11 mouse cellular contexts compared by ENCODE assay signal in genomic region chr8:117387642-117388041, GRCm38 (mm10).
DNase-seq lines count a peak whose midpoint lies in the region; ATAC-seq and TF ChIP-seq lines count a peak whose summit lies in the region.
"Had no signal": no experiment of that assay in that cellular context is flagged by ENCODE, and none has a peak within 500 bp of the region (broad histone marks: within the 10 kb centered on the region; RNA-seq: fewer than 3 reads in every experiment).

No protein-coding gene starts in this region.

- peaks cover 23% of the 10 kb centered on the region for H3K4me1 ChIP-seq in hindbrain, embryonic 10.5 days (replicated peaks)
- H3K4me1 ChIP-seq in hindbrain, embryonic 12.5 days, result peaks cover 13% of the 10 kb centered on the region; the same call in 1 of the 2 replicates
- peaks cover 7% of the 10 kb centered on the region; the same call in 1 of the 2 replicates for H3K4me1 ChIP-seq in embryonic facial prominence, embryonic 15.5 days
- peaks cover 44% of the 10 kb centered on the region for H3K4me1 ChIP-seq in olfactory bulb, adult 2 months (ENCODE audit: control insufficient read depth, insufficient read depth, low read length)

- TF ChIP-seq POLR2A in olfactory bulb, adult 2 months (IDR thresholded peaks at IDR 0.05; ENCODE audit: insufficient read depth, low read depth, low read length), result no peak

- TF ChIP-seq CTCF in olfactory bulb, adult 2 months (IDR thresholded peaks at IDR 0.05; ENCODE audit: insufficient read depth, low read depth, low read length), result no peak

- no peak overlapping the region for H3K9ac ChIP-seq in hindbrain, embryonic 12.5 days
- no peak overlapping the region for H3K9ac ChIP-seq in embryonic facial prominence, embryonic 15.5 days
- H3K9ac ChIP-seq: lung, embryonic 15.5 days had no signal

- peaks cover 12% of the 10 kb centered on the region for H3K9me3 ChIP-seq in hindbrain, embryonic 10.5 days
- H3K9me3 ChIP-seq in hindbrain, embryonic 12.5 days (replicated peaks), result 0 out of 2 replicates have a peak, but pooled peaks cover 7% of the 10 kb centered on the region
- H3K9me3 ChIP-seq in embryonic facial prominence, embryonic 15.5 days (replicated peaks), result no peaks in the 10 kb centered on the region
- H3K9me3 ChIP-seq: lung, embryonic 15.5 days had no signal

- no peak overlapping the region for H3K4me3 ChIP-seq in hindbrain, embryonic 10.5 days
- H3K4me3 ChIP-seq in hindbrain, embryonic 12.5 days, result no peak overlapping the region
- H3K4me3 ChIP-seq in embryonic facial prominence, embryonic 15.5 days (replicated peaks), result no peak overlapping the region
- H3K4me3 ChIP-seq in olfactory bulb, adult 2 months (ENCODE audit: insufficient read depth, low read depth, low read length), result no peak overlapping the region
- H3K4me3 ChIP-seq: lung, embryonic 15.5 days had no signal

- peaks cover 29% of the 10 kb centered on the region for H3K36me3 ChIP-seq in hindbrain, embryonic 10.5 days
- peaks cover 17% of the 10 kb centered on the region for H3K36me3 ChIP-seq in hindbrain, embryonic 12.5 days
- H3K36me3 ChIP-seq in embryonic facial prominence, embryonic 15.5 days, result peaks cover 19% of the 10 kb centered on the region
- H3K36me3 ChIP-seq: lung, embryonic 15.5 days had no signal

- H3K4me2 ChIP-seq in hindbrain, embryonic 12.5 days (replicated peaks), result no peak overlapping the region
- no peak overlapping the region for H3K4me2 ChIP-seq in embryonic facial prominence, embryonic 15.5 days (replicated peaks)
- H3K4me2 ChIP-seq: lung, embryonic 15.5 days had no signal

- DNase-seq in hindbrain, embryonic 10.5 days (ENCODE audit: low spot score), result no peak
- peak; percentile 62 for DNase-seq in lung, postnatal 10 days
- no peak for DNase-seq in lung, postnatal 25 days (ENCODE audit: low spot score)
- no peak for DNase-seq in spleen, adult 12 weeks (ENCODE audit: low spot score)
- DNase-seq in cerebellum, postnatal 14 days, result no peak
- DNase-seq: cerebellum, adult 8-10 months; liver had no signal

- WGBS in hindbrain, embryonic 10.5 days, result 72% methylated on average over 10 of the region's 10 CpGs
- WGBS in hindbrain, embryonic 12.5 days, result 67% methylated on average over 10 of the region's 10 CpGs
- WGBS in embryonic facial prominence, embryonic 15.5 days, result 60% methylated on average over 10 of the region's 10 CpGs
- 58% methylated on average over 10 of the region's 10 CpGs for WGBS in olfactory bulb, adult 2 months

- H3K27me3 ChIP-seq in hindbrain, embryonic 10.5 days (ENCODE audit: insufficient read depth, poor library complexity, severe bottlenecking), result no peaks in the 10 kb centered on the region
- H3K27me3 ChIP-seq in hindbrain, embryonic 12.5 days, result no peaks in the 10 kb centered on the region
- no peaks in the 10 kb centered on the region for H3K27me3 ChIP-seq in embryonic facial prominence, embryonic 15.5 days
- H3K27me3 ChIP-seq: lung, embryonic 15.5 days had no signal

- H3K27ac ChIP-seq in hindbrain, embryonic 10.5 days, result peak overlapping the region; percentile 43; the same call in 1 of the 2 replicates
- H3K27ac ChIP-seq in hindbrain, embryonic 12.5 days, result no peak overlapping the region
- peak overlapping the region; percentile 34; the same call in 1 of the 2 replicates for H3K27ac ChIP-seq in embryonic facial prominence, embryonic 15.5 days (replicated peaks)
- H3K27ac ChIP-seq in olfactory bulb, adult 2 months (ENCODE audit: insufficient read depth, low read depth, low read length), result peak overlapping the region; percentile 46; the same call in 1 of the 2 replicates
- H3K27ac ChIP-seq: lung, embryonic 15.5 days had no signal

- ATAC-seq in hindbrain, embryonic 12.5 days (ENCODE audit: low FRiP score), result no peak
- ATAC-seq in embryonic facial prominence, embryonic 15.5 days (ENCODE audit: insufficient number of reproducible peaks, low FRiP score, low TSS enrichment, low read depth), result no peak; the same call in 1 of the 2 replicates
